Mouse (Mus musculus) liver, embryonic 14.5 days (tissue): ENCODE data around the gene Adamts9. TPM values are rescaled to one million over a fixed set of nuclear protein-coding genes. Genes with fewer than 3 reads are reported as not detected.

Experiments
- ATAC-seq: fragments of 200-750 bp; cut with Nextera tagmentation; 2 replicates; pipeline ENCODE4 v1.8.0; 2017; ENCODE audit warnings: moderate number of reproducible peaks, mild to moderate bottlenecking, moderate library complexity; ENCODE audit not compliant: insufficient read depth
- DNase-seq, 3 experiments: peaks; one replicate each; pipeline ENCODE4 v3.0.0-alpha.2; 2012 to 2013; ENCODE audit warnings: low read depth in 3 of 3, low spot score in 3 of 3
- H3K27ac ChIP-seq: fragments of 300-500 bp; sonication (generic); 2 replicates; pipeline ENCODE4 v1.5.1; 2014; ENCODE audit warnings: moderate library complexity, mild to moderate bottlenecking, control low read depth, inconsistent platforms
- H3K27me3 ChIP-seq: fragments of 300-500 bp; sonication (generic); 2 replicates; pipeline ENCODE4 v1.6.1; 2014; ENCODE audit warnings: mild to moderate bottlenecking, low read length, moderate library complexity; ENCODE audit not compliant: control insufficient read depth, insufficient read depth
- H3K36me3 ChIP-seq: fragments of 300-500 bp; sonication (generic); replicated peaks from 2 replicates; pipeline ENCODE4 v1.6.1; 2014; ENCODE audit warnings: low read depth; ENCODE audit not compliant: control insufficient read depth, insufficient read depth
- H3K4me1 ChIP-seq, 2 experiments: fragments of 200-500 bp in 1 of 2; fragments of 300-500 bp in 1 of 2; sonication (generic) in 1 of 2; replicated peaks; 2 replicates each; pipeline ENCODE4 v1.6.1; 2012 to 2014; ENCODE audit warnings: antibody characterized with exemption in 1 of 2, inconsistent platforms in 1 of 2, low read length in 1 of 2; ENCODE audit not compliant: control insufficient read depth in 2 of 2, insufficient read depth in 2 of 2
- H3K4me2 ChIP-seq: fragments of 300-500 bp; sonication (generic); 2 replicates; pipeline ENCODE4 v1.6.1; 2014; ENCODE audit warnings: low read depth, mild to moderate bottlenecking, control low read depth, moderate library complexity
- H3K4me3 ChIP-seq, 2 experiments: fragments of 200-500 bp in 1 of 2; fragments of 300-500 bp in 1 of 2; sonication (generic) in 1 of 2; 2 replicates each; pipeline ENCODE4 v1.5.1; 2012 to 2014; ENCODE audit warnings: low read depth in 2 of 2, low read length in 2 of 2, mild to moderate bottlenecking in 2 of 2, control low read depth in 1 of 2, inconsistent platforms in 1 of 2, moderate library complexity in 1 of 2; ENCODE audit not compliant: insufficient read depth in 1 of 2
- H3K9ac ChIP-seq: fragments of 300-500 bp; sonication (generic); replicated peaks from 2 replicates; pipeline ENCODE4 v1.6.1; 2014; ENCODE audit warnings: mild to moderate bottlenecking, control low read depth, moderate library complexity
- H3K9me3 ChIP-seq: fragments of 300-500 bp; sonication (generic); 2 replicates; pipeline ENCODE4 v1.6.1; 2016; ENCODE audit warnings: low read length, mixed read lengths; ENCODE audit not compliant: control insufficient read depth
- CTCF ChIP-seq: IDR thresholded peaks from 2 replicates; pipeline ENCODE4 v1.5.1; 2016; ENCODE audit warnings: antibody characterized with exemption, low read depth, control low read depth
- EP300 ChIP-seq: IDR thresholded peaks from 2 replicates; pipeline ENCODE4 v1.6.1; 2016; ENCODE audit warnings: antibody characterized with exemption, low read depth
- WGBS: fragments of 180-500 bp; shearing (Covaris S2); extraction: QIAGEN DNeasy Blood & Tissue Kit; methylation state at CpG from one replicate; pipeline ENCODE4 v1.1.7; 2014; ENCODE audit not compliant: insufficient replicate concordance; 5-methylcytosine and 5-hydroxymethylcytosine counted together
- polyA plus RNA-seq, 2 experiments: library from polyadenylated mRNA; depleted of rRNA in 1 of 2; stranded (reverse) in 1 of 2; unstranded in 1 of 2; fragments of >200 nt; fragmentation: Nextera tagmentation in 1 of 2; extraction: Ambion mirVana in 1 of 2; gene quantifications; 2 replicates each; pipeline versions ENCODE4 v1.2.1 to v1.2.3; 2012 to 2014

The Adamts9 gene
- polyA plus RNA-seq, 2 experiments: 0.50 to 1.2 TPM

DNA sequence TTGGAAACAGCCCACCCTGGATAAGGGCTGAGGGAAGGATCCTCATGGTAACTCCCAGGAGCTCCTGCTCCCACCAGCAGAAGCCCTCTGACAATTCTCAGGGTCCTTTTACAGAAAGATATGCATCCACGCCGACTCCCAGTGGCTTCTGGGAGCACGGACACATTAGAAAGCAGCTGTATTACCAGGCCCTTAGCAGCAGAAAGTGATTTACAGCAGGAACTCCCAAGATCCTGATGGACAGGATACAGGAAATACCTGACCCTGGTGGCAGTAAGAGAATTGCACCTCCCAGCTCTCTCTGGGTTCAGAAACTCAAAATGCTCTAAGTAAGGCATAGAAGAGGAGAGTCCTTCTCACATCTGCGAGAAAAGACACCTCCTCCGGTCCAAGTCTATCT is 15.0 kb downstream of the Adamts9 start:
- H3K4me1 ChIP-seq: no peaks in the 10 kb centered on the region
- no peak overlapping the region for H3K9ac ChIP-seq
- H3K27ac ChIP-seq: no peak overlapping the region
- TF ChIP-seq CTCF (no peak), EP300 (no peak)
- WGBS: 51% methylated on average over 5 of the region's 5 CpGs
- H3K27me3 ChIP-seq: no peaks in the 10 kb centered on the region
- H3K9me3 ChIP-seq: no peaks in the 10 kb centered on the region
- no peak overlapping the region for H3K4me2 ChIP-seq
- DNase-seq: no peak
- ATAC-seq: no peak
- no peak overlapping the region for H3K4me3 ChIP-seq
- no peaks in the 10 kb centered on the region for H3K36me3 ChIP-seq

- H3K9me3 ChIP-seq: no peaks in the 10 kb centered on the region
- no peak overlapping the region for H3K9ac ChIP-seq
- 61% methylated on average over 8 of the region's 8 CpGs for WGBS
- no peaks in the 10 kb centered on the region for H3K4me1 ChIP-seq
- H3K27me3 ChIP-seq: no peaks in the 10 kb centered on the region
- H3K4me3 ChIP-seq: no peak overlapping the region
- no peak for ATAC-seq
- no peak overlapping the region for H3K27ac ChIP-seq
- DNase-seq: no peak
- no peak overlapping the region for H3K4me2 ChIP-seq
- H3K36me3 ChIP-seq: no peaks in the 10 kb centered on the region
- no peak for TF ChIP-seq CTCF
These were observed 18.8 kb downstream of the Adamts9 start for GRCm38 (mm10) chr6:92924536-92924935.

- TF ChIP-seq CTCF: no peak
- no peak for TF ChIP-seq EP300
- Histone ChIP-seq H3K27me3 (no peaks in the 10 kb centered on the region), H3K27ac (no peak overlapping the region), H3K9me3 (no peaks in the 10 kb centered on the region), H3K9ac (no peak overlapping the region), H3K4me1 (no peaks in the 10 kb centered on the region), H3K36me3 (no peaks in the 10 kb centered on the region), H3K4me3 (no peak overlapping the region), H3K4me2 (no peak overlapping the region)
- DNase-seq: no peak
- no peak for ATAC-seq
- 37% methylated on average over 4 of the region's 4 CpGs for WGBS
These were observed 21.4 kb downstream of the Adamts9 start for GRCm38 (mm10) chr6:92921843-92922242.

GRCm38 (mm10) chr6:92920938-92921689 is 22.2 kb downstream of the Adamts9 start:
- Histone ChIP-seq H3K9ac (no peak overlapping the region), H3K4me1 (no peaks in the 10 kb centered on the region), H3K4me3 (no peak overlapping the region), H3K27ac (no peak overlapping the region), H3K9me3 (no peaks in the 10 kb centered on the region), H3K4me2 (no peak overlapping the region), H3K27me3 (no peaks in the 10 kb centered on the region), H3K36me3 (no peaks in the 10 kb centered on the region)
- WGBS: 54% methylated on average over 10 of the region's 10 CpGs
- TF ChIP-seq CTCF (no peak), EP300 (no peak)
- ATAC-seq (no peak), DNase-seq (no peak)

DNA sequence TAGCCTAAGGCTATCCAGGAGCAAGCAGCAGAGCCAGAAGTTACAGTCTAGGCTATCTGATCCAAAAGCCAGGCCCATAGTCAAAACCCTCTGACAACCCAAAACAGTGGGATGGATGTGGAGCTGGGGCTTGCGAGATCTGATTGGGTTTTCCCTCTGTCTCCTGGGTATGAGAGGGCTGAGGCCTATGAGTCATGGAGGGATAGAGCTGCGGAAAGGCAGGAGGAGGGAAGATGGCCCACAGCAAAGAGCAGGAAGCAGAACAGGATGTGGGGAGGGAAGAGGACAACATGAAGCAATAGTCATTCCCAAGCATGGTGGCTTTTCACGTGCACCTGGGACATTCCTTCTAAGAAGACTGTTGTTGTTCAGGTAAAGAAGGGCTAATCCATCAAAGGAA is 32.7 kb downstream of the Adamts9 start:
- TF ChIP-seq CTCF: no peak
- no peak for TF ChIP-seq EP300
- Histone ChIP-seq H3K4me3 (no peak overlapping the region), H3K9me3 (no peaks in the 10 kb centered on the region), H3K4me1 (0 out of 4 replicates have a peak, but pooled peaks cover 0 to 1% of the 10 kb centered on the region in 2 experiments), H3K27me3 (no peaks in the 10 kb centered on the region), H3K36me3 (no peaks in the 10 kb centered on the region), H3K27ac (no peak overlapping the region), H3K9ac (no peak overlapping the region), H3K4me2 (no peak overlapping the region)
- ATAC-seq (no peak), DNase-seq (no peak)
- WGBS: 29% methylated on average over 3 of the region's 3 CpGs
